Mouse (Mus musculus): ENCODE data around the gene Plg.

GRCm38 (mm10) chr17:12396163-12396677 is 17.8 kb downstream of the Plg start:
- TF ChIP-seq CTCF (IDR thresholded peaks at IDR 0.05; ENCODE audit: control insufficient read depth, insufficient read depth, low read length) (no peak), POLR2A (IDR thresholded peaks at IDR 0.05; ENCODE audit: borderline replicate concordance, control insufficient read depth, low read depth, low read length) (no peak)

Measured in bone marrow, adult 2 months (tissue).